Mouse (Mus musculus) forebrain, embryonic 15.5 days (tissue): Measurements from ENCODE around the gene Spef1. TPM values are rescaled to one million over a fixed set of nuclear protein-coding genes. Genes with fewer than 3 reads are reported as not detected.

Experiments
- ATAC-seq: fragments of 200-750 bp; cut with Nextera tagmentation; replicated peaks from 2 replicates; pipeline ENCODE4 v1.8.0; 2017; ENCODE audit warnings: mild to moderate bottlenecking, moderate TSS enrichment, moderate library complexity
- H3K27ac ChIP-seq: fragments of 300-500 bp; sonication (generic); replicated peaks from 2 replicates; pipeline ENCODE4 v1.5.1; 2015; ENCODE audit warnings: mild to moderate bottlenecking, inconsistent platforms
- H3K27me3 ChIP-seq: fragments of 300-500 bp; sonication (generic); 2 replicates; pipeline ENCODE4 v1.6.1; 2015; ENCODE audit warnings: inconsistent platforms
- H3K36me3 ChIP-seq: fragments of 300-500 bp; sonication (generic); 2 replicates; pipeline ENCODE4 v1.6.1; 2015; ENCODE audit warnings: mild to moderate bottlenecking, inconsistent platforms
- H3K4me1 ChIP-seq: fragments of 300-500 bp; sonication (generic); 2 replicates; pipeline ENCODE4 v1.6.1; 2015; ENCODE audit warnings: inconsistent platforms
- H3K4me2 ChIP-seq: fragments of 300-500 bp; sonication (generic); replicated peaks from 2 replicates; pipeline ENCODE4 v1.6.1; 2015; ENCODE audit warnings: mild to moderate bottlenecking, inconsistent platforms
- H3K4me3 ChIP-seq: fragments of 300-500 bp; sonication (generic); 2 replicates; pipeline ENCODE4 v1.5.1; 2015; ENCODE audit warnings: mild to moderate bottlenecking, inconsistent platforms
- H3K9ac ChIP-seq: fragments of 300-500 bp; sonication (generic); replicated peaks from 2 replicates; pipeline ENCODE4 v1.6.1; 2015; ENCODE audit warnings: mild to moderate bottlenecking, inconsistent platforms
- H3K9me3 ChIP-seq: fragments of 300-500 bp; sonication (generic); 2 replicates; pipeline ENCODE4 v1.6.1; 2016; ENCODE audit warnings: inconsistent platforms
- WGBS: fragments of 180-500 bp; shearing (Covaris S2); methylation state at CpG from one replicate; pipeline ENCODE4 v1.1.7; 2015; ENCODE audit warnings: mixed read lengths; 5-methylcytosine and 5-hydroxymethylcytosine counted together
- polyA plus RNA-seq: library from polyadenylated mRNA; unstranded; fragments of >200 nt; fragmentation: Nextera tagmentation; extraction: Ambion mirVana; gene quantifications from 2 replicates; pipeline ENCODE4 v1.2.1, GENCODE M21; 2015

The Spef1 gene
- polyA plus RNA-seq, 1 experiment from 2014 or later, result 13.0 TPM

DNA sequence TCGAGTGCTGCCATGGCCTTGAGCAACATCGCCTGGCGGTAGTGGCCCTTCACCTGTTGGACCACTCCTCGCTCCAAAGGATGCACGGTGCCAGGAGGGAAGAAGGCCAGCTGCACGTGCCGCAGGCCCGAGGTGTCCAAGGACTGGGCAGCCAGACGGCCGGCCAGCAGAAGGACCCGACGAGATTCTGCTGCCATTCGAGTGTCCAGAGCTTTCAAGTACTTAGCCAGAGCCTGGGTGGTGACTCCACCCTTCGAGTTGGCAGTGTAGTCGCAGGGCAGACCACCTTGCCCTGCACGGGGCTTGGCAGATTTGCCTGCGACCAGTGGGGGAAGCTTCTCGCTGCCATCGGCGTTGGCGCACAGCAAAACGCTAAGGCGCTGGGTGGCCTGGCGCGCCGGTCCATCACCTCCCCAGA, 8.2 kb downstream of the Spef1 start:
- H3K27ac ChIP-seq, result peak overlapping the region; percentile 95
- no peaks in the 10 kb centered on the region for H3K36me3 ChIP-seq
- H3K9me3 ChIP-seq, result no peaks in the 10 kb centered on the region
- H3K27me3 ChIP-seq, result no peaks in the 10 kb centered on the region
- WGBS, result 15% methylated on average over 26 of the region's 26 CpGs
- H3K4me3 ChIP-seq, result peak overlapping the region; percentile 89
- H3K4me2 ChIP-seq, result peak overlapping the region; percentile 97
- peak overlapping the region; percentile 90 for H3K9ac ChIP-seq
- ATAC-seq, result no peak
- H3K4me1 ChIP-seq, result peaks cover 48% of the 10 kb centered on the region

DNA sequence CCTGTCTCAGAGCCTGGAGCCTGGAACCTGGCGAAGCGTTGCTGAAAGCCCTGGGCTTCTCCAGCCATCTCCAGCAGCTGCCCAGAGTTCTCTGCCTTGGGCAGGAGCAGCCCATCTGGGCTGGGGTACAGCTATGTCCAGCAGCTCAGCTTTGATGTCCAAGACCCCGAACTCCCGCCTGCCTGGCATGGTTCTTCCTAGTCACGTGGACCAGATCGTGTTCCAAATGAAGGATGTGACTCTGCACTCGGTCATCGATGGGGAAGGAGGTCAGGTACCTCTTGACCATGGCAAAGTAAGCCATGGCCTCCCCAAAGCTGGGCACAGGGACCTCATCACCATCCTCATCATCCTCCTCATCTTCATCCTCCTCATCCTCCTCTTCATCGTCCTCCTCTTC, 9.2 kb downstream of the Spef1 start:
- ATAC-seq, result no peak
- H3K4me1 ChIP-seq, result peaks cover 53% of the 10 kb centered on the region
- no peaks in the 10 kb centered on the region for H3K9me3 ChIP-seq
- peak overlapping the region; percentile 90 for H3K9ac ChIP-seq
- no peaks in the 10 kb centered on the region for H3K27me3 ChIP-seq
- WGBS, result 81% methylated on average over 9 of the region's 9 CpGs
- H3K27ac ChIP-seq, result no peak overlapping the region
- peak overlapping the region; percentile 89 for H3K4me3 ChIP-seq
- no peaks in the 10 kb centered on the region for H3K36me3 ChIP-seq
- H3K4me2 ChIP-seq, result peak overlapping the region; percentile 97

DNA sequence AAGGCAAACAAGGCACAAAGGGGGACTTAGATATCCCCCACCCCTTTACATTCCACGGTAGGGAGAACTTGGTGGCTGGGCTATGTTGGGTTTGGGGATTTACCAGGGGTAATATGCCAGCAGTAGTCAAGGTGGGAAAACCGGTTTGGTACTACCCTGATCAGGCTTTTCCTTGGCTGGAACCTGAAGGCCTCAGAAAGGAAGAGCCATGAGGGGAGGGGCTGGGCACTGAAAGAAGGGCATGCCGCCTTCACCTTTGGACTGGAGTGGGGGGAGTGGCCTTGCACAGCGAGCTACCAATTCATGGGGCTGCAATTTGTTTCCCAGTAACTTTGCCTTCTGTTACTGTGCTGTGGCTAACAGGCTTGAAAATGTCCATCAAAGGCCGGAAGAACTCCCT, 10.6 kb downstream of the Spef1 start:
- peaks cover 4% of the 10 kb centered on the region for H3K27me3 ChIP-seq
- H3K36me3 ChIP-seq, result no peaks in the 10 kb centered on the region
- no peak overlapping the region for H3K27ac ChIP-seq
- peak overlapping the region; percentile 97; the same call in 1 of the 2 replicates for H3K4me2 ChIP-seq
- H3K4me1 ChIP-seq, result peaks cover 53% of the 10 kb centered on the region
- no peaks in the 10 kb centered on the region for H3K9me3 ChIP-seq
- no peak for ATAC-seq
- 60% methylated on average over 5 of the region's 5 CpGs for whole genome bisulfite sequencing
- no peak overlapping the region for H3K4me3 ChIP-seq
- no peak overlapping the region for H3K9ac ChIP-seq

DNA sequence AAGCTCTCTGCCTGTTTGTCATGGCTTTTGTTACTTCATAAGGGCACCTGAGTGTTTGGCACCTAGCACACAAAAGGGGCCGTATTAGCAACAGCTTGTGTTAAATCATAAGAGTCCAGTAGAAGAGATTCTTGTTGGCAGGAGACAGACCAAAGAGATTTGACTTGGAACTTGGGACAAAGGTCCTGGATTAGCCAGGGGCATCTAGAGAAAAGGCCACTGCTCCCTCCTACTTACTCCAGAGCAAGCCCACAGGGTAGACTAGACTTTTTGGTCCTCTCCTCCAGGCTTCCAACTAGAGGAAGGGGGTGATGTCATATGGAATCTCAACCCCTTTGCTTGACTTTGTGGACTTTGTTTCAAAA, 11.2 kb downstream of the Spef1 start:
- peaks cover 4% of the 10 kb centered on the region for H3K27me3 ChIP-seq
- H3K4me3 ChIP-seq, result no peak overlapping the region
- H3K36me3 ChIP-seq, result no peaks in the 10 kb centered on the region
- H3K4me2 ChIP-seq, result no peak overlapping the region
- peaks cover 53% of the 10 kb centered on the region for H3K4me1 ChIP-seq
- H3K9me3 ChIP-seq, result no peaks in the 10 kb centered on the region
- 84% methylated on average over 1 of the region's 1 CpGs for WGBS
- no peak for ATAC-seq
- no peak overlapping the region for H3K9ac ChIP-seq
- no peak overlapping the region for H3K27ac ChIP-seq

DNA sequence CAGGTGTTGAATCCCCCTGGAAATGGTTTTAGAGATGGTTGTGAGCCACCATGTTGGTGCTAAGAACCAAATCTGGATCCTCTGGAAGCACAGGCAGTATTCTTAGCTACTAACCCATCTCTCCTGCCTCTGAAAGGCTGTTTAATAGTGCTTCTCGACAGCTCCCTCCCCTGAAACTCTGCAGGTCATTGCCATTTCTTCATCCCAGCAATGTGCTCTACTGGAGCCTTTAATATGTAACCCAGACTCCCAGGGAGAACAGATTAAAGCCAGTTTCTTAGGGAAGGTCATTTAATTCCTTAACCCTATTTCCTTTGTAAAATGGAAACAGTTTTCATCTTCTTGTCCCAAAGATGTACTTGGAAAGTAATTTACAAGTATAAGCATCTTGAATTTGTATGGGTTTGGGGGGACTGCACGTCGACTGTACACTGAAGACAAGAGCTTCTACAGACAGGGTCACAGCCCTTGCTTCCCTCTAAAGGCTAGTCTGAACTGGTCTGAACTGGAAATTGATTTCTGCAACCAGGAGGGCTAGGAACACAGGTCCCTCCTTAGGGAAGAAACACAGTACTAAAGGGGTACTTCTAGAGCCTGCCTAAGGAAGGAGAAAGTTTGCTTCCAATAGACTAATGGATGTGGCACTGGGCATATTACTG, 11.7 kb downstream of the Spef1 start:
- Histone ChIP-seq H3K27ac (no peak overlapping the region), H3K4me1 (peaks cover 53% of the 10 kb centered on the region)
- WGBS, result 72% methylated on average over 3 of the region's 3 CpGs

DNA sequence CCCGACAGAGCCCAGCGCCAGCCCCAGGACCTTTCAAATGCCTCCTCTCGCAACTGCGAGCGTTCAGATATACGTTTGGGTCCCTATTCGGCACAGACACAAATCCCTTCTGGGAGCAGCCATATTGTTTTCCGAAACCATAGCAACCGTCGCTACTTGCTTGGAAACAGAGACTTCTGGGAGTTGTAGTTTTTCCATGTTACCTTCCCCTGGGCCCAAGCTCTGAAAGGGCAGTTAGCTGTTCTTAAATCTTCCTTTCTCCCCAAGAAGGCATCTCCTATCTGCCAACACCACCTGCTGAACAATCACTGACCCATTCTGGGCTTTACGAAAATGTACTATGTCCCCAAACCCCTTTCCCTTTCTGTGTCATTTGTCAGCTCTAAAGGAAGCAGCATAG, 12.4 kb downstream of the Spef1 start:
- peak overlapping the region; percentile 42 for H3K4me3 ChIP-seq
- no peaks in the 10 kb centered on the region for H3K36me3 ChIP-seq
- peak overlapping the region; percentile 70 for H3K4me2 ChIP-seq
- H3K9ac ChIP-seq, result no peak overlapping the region; the same call in 1 of the 2 replicates
- no peak overlapping the region for H3K27ac ChIP-seq
- ATAC-seq, result peak; percentile 65
- 6% methylated on average over 11 of the region's 11 CpGs for WGBS
- peaks cover 4% of the 10 kb centered on the region for H3K27me3 ChIP-seq
- no peaks in the 10 kb centered on the region for H3K9me3 ChIP-seq
- H3K4me1 ChIP-seq, result peaks cover 54% of the 10 kb centered on the region

More for the DNA sequence above, 11.7 kb downstream of the Spef1 start:
- Histone ChIP-seq H3K27me3 (peaks cover 4% of the 10 kb centered on the region), H3K36me3 (no peaks in the 10 kb centered on the region), H3K4me2 (no peak overlapping the region), H3K4me3 (no peak overlapping the region), H3K9me3 (no peaks in the 10 kb centered on the region), H3K9ac (no peak overlapping the region)
- no peak for ATAC-seq

DNA sequence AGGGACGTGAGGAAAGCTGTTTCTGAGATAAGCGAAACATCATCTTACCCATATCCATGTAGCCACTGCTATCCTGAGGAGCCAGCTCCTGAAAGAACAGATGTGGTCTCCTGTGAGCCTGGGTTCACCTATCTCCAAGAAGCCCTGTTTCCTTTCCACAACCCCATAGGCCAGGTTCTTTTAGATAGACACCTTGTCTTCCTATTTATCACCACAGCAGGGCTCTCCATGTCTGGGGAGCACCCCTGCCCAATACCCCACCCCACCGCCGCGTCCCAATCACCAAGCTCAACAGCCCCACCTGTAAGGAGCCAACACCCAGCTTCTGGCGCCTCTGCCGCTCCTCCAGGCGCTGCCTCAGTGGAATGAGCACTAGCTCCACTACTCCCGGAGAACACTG, 14.8 kb downstream of the Spef1 start:
- WGBS, result 46% methylated on average over 9 of the region's 9 CpGs
- Histone ChIP-seq H3K27me3 (peaks cover 4% of the 10 kb centered on the region), H3K4me2 (no peak overlapping the region), H3K4me3 (no peak overlapping the region), H3K9me3 (no peaks in the 10 kb centered on the region), H3K36me3 (no peaks in the 10 kb centered on the region), H3K4me1 (peaks cover 40% of the 10 kb centered on the region), H3K27ac (no peak overlapping the region), H3K9ac (no peak overlapping the region)
- ATAC-seq, result no peak

DNA sequence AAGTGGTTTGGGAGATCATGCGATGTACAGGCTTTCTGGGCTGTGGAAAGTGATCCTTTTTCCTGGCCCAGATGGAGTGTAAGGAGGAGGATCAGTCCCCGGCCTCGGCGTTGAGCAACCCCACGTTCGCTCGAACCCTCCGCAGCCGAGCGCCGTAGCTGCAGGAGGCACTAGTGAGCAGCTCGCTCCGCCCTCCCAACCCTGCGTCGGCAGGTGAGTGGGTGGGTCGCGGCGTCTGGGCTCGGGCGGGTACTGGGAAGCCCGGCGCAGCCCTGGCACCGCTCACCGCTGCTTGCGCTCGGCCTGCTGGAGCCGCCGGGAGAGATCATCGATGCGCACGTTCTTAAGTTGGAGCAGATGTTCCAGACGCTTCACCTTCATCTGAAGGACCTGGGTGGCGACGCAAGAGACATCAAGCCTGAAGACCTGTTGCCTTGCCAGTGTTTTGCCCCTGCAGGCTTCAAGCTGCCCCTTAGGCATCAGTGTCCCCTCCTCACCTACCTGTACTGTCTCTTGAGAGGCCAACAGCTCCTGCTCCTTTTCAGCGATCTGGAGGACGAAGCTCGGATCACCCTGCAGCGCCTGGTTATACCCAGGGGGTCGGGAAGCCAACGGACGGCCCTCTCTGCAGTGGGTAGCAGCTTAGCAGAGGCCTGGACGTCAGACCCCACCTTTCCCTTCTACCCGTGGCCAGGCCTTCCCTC, 15.5 kb downstream of the Spef1 start:
- ATAC-seq, result no peak
- WGBS, result 10% methylated on average over 43 of the region's 43 CpGs
- no peaks in the 10 kb centered on the region for H3K36me3 ChIP-seq
- H3K4me3 ChIP-seq, result no peak overlapping the region
- H3K9me3 ChIP-seq, result no peaks in the 10 kb centered on the region
- H3K27me3 ChIP-seq, result peaks cover 4% of the 10 kb centered on the region
- no peak overlapping the region for H3K9ac ChIP-seq
- peaks cover 32% of the 10 kb centered on the region for H3K4me1 ChIP-seq
- no peak overlapping the region for H3K27ac ChIP-seq
- H3K4me2 ChIP-seq, result no peak overlapping the region

DNA sequence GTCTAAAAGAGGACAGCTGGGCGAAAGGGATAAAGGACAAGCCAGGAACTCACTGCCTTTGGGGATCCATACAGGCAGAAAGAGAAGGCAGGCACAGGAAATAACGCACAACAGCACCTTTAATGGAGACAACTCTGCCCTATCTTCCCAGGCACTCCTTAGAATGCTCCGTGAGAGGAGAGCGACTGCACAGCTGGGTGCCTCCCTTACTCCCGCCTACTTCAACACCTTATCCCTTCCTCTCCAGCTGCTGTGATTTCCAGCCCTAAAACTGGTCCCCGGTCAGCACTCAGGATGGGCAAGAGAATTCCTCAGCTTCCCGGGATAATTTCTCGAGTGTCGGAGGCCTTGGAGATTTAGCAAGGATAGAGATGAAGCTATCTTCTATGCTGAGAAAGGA, 16.1 kb downstream of the Spef1 start:
- ATAC-seq, result no peak
- Histone ChIP-seq H3K9ac (no peak overlapping the region), H3K4me3 (no peak overlapping the region), H3K4me2 (no peak overlapping the region), H3K27ac (no peak overlapping the region), H3K9me3 (no peaks in the 10 kb centered on the region), H3K36me3 (no peaks in the 10 kb centered on the region), H3K27me3 (peaks cover 4% of the 10 kb centered on the region), H3K4me1 (peaks cover 26% of the 10 kb centered on the region)
- 23% methylated on average over 9 of the region's 9 CpGs for WGBS

DNA sequence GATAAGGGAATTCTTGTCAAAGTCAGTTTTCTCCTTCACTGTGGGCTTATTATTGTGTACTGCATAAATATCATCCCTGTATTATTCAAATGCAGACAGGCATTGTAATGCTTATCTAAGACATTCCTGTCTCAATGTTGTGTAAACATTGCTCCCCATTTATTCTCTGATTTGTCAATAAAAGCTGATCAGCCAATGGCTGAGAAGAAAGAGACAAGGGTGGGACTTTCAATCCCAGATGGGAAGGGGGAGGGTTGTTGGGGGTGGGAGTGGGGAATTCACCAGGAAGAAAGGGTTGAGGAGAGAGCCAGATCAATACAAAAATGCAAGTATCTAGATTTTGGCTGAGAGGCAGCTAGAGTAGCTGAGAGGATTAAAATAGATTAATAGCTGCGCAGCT, 18.2 kb downstream of the Spef1 start:
- 53% methylated on average over 1 of the region's 1 CpGs for WGBS
- Histone ChIP-seq H3K27me3 (peaks cover 4% of the 10 kb centered on the region), H3K36me3 (no peaks in the 10 kb centered on the region), H3K27ac (no peak overlapping the region), H3K4me2 (no peak overlapping the region), H3K4me1 (peaks cover 10% of the 10 kb centered on the region), H3K9me3 (no peaks in the 10 kb centered on the region), H3K9ac (no peak overlapping the region), H3K4me3 (no peak overlapping the region)
- 0 out of 2 replicates have a peak, but pooled peaks have one; percentile 11 for ATAC-seq

DNA sequence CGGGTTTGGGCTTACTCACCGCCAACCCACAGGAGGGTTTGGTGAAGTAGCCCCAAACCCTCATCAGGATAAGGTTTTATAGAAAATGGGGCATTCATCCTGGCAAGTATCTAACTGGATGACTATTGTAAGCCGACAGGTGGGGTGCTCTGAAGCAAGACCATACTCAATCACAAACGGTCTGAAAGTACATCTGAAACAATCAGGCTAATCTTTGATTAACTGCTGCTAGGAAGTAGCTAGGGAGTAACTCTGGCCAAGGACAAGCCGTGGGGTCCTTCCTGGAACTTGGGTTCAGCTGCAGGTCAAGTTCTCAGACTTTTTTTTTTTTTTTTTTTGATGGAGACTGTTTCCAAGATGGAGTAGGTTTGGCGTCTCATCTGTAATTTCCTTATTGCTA, 19.1 kb downstream of the Spef1 start:
- no peaks in the 10 kb centered on the region for H3K9me3 ChIP-seq
- H3K9ac ChIP-seq, result no peak overlapping the region
- H3K27ac ChIP-seq, result no peak overlapping the region
- no peaks in the 10 kb centered on the region for H3K36me3 ChIP-seq
- 86% methylated on average over 6 of the region's 6 CpGs for WGBS
- H3K4me3 ChIP-seq, result no peak overlapping the region
- ATAC-seq, result no peak
- H3K4me1 ChIP-seq, result 0 out of 2 replicates have a peak, but pooled peaks cover 4% of the 10 kb centered on the region
- H3K4me2 ChIP-seq, result no peak overlapping the region
- H3K27me3 ChIP-seq, result peaks cover 4% of the 10 kb centered on the region

DNA sequence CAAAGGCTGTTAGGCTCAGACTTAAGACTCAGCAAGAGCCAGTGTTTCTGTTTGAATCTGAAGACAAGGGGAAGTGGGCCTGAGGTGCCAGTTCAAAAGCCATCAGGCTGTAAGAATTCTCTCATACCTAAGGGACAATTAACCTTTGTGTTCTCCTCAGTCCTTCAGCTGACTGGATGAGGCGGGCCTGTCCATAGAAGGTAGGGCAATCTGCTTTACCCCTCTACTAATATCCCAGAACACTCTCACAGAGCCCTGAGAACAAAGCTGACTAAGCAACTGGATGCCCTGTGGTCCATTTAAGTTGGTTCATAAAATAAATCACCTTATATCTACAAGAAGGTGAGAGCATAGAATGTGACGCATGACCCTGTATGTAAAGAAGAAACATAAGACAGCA, 20.9 kb downstream of the Spef1 start:
- H3K27me3 ChIP-seq, result no peaks in the 10 kb centered on the region
- 89% methylated on average over 2 of the region's 2 CpGs for WGBS
- H3K4me2 ChIP-seq, result no peak overlapping the region
- H3K4me3 ChIP-seq, result no peak overlapping the region
- H3K36me3 ChIP-seq, result no peaks in the 10 kb centered on the region
- H3K27ac ChIP-seq, result no peak overlapping the region
- no peak overlapping the region for H3K9ac ChIP-seq
- no peaks in the 10 kb centered on the region for H3K9me3 ChIP-seq
- ATAC-seq, result no peak
- peaks cover 4% of the 10 kb centered on the region; the same call in 1 of the 2 replicates for H3K4me1 ChIP-seq
